Mouse (Mus musculus): ENCODE measurements around the gene Mb. TPM values are rescaled to one million over a fixed set of nuclear protein-coding genes. Genes with fewer than 3 reads are reported as not detected.
A peak's percentile ranks its signal among the peaks of the same experiment; 100 is the strongest.

The Mb gene
- total RNA-seq, 1 experiment = not detected

- TF ChIP-seq MAFK (IDR thresholded peaks at IDR 0.05; ENCODE audit: insufficient read depth, low read depth, low read length) (no peak), HCFC1 (IDR thresholded peaks at IDR 0.05; ENCODE audit: borderline replicate concordance, insufficient read depth, low read length) (no peak), CHD2 (IDR thresholded peaks at IDR 0.05; ENCODE audit: low read depth, low read length) (no peak), ZC3H11A (IDR thresholded peaks at IDR 0.05; ENCODE audit: borderline replicate concordance, low read depth, low read length) (no peak), ZNF384 (IDR thresholded peaks at IDR 0.05; ENCODE audit: low read depth, low read length) (no peak)
- H3K4me3 ChIP-seq (ENCODE audit: insufficient read depth in 1 of 2, low read depth in 1 of 2, low read length in 2 of 2, poor library complexity in 1 of 2, severe bottlenecking in 1 of 2) = no peak overlapping the region
- H3K36me3 ChIP-seq (ENCODE audit: control insufficient read depth, insufficient read depth, low read length, poor library complexity, severe bottlenecking) = peaks cover 8% of the 10 kb centered on the region
- H3K9ac ChIP-seq (ENCODE audit: insufficient read depth, low read depth, low read length, poor library complexity, severe bottlenecking) = no peak overlapping the region
- peaks cover 2 to 21% of the 10 kb centered on the region in 2 experiments; a peak in 2 of 4 replicates for H3K4me1 ChIP-seq (ENCODE audit: control insufficient read depth in 2 of 2, insufficient read depth in 2 of 2, low read length in 2 of 2, poor library complexity in 1 of 2)
- H3K27ac ChIP-seq (ENCODE audit: insufficient read depth, low read depth, low read length, poor library complexity, severe bottlenecking) = no peak overlapping the region
- no peaks in the 10 kb centered on the region for H3K9me3 ChIP-seq (ENCODE audit: control insufficient read depth, insufficient read depth, low read depth, low read length)
- DNase-seq (ENCODE audit: low read depth, low spot score) = no peak
- in situ Hi-C loops (cut with MboI; ENCODE audit: low sequenced_read_pairs in 2 of 2, unreplicated experiment in 2 of 2) = no loop called here
Observed at GRCm38 (mm10) chr15:77072556-77073163, 22.2 kb upstream of the Mb start.

DNA sequence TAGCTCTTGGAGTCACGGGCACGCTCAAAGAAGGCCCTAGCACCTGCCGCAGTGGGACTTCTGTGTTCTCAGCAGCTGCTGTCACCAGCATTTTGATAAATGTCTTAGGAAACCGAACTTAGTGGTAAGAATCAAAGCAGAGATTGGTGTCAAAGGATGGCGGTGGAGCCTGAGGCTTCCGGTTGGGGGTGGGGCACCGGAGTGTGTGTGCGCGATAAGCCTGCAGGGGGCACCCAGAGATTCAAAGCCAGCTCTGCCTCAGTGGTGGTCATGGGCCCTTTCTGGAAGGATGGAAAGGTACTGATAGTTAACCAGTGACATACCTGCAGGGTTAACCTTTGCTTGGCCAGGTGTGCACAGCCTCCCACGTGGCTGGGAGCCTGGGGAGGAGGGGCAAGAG, 21.0 kb upstream of the Mb start:
- Histone ChIP-seq H3K9me3 (ENCODE audit: control insufficient read depth, insufficient read depth, low read depth, low read length) (no peaks in the 10 kb centered on the region), H3K9ac (ENCODE audit: insufficient read depth, low read depth, low read length, poor library complexity, severe bottlenecking) (peak overlapping the region; percentile 33; the same call in 1 of the 2 replicates), H3K4me1 (ENCODE audit: control insufficient read depth in 2 of 2, insufficient read depth in 2 of 2, low read length in 2 of 2, poor library complexity in 1 of 2) (peaks cover 0 to 16% of the 10 kb centered on the region in 2 experiments; a peak in 2 of 4 replicates), H3K36me3 (ENCODE audit: control insufficient read depth, insufficient read depth, low read length, poor library complexity, severe bottlenecking) (peaks cover 7% of the 10 kb centered on the region), H3K4me3 (ENCODE audit: insufficient read depth in 1 of 2, low read depth in 1 of 2, low read length in 2 of 2, poor library complexity in 1 of 2, severe bottlenecking in 1 of 2) (peak overlapping the region; percentile 41 to 42), H3K27ac (ENCODE audit: insufficient read depth, low read depth, low read length, poor library complexity, severe bottlenecking) (peak overlapping the region; percentile 48)
- in situ Hi-C loops (cut with MboI; ENCODE audit: low sequenced_read_pairs in 2 of 2, unreplicated experiment in 2 of 2) = no loop called here
- TF ChIP-seq ZNF384 (IDR thresholded peaks at IDR 0.05; ENCODE audit: low read depth, low read length) = no peak
- 0 out of 2 replicates have a peak, but pooled peaks have one; percentile 34 for TF ChIP-seq HCFC1 (IDR thresholded peaks at IDR 0.05; ENCODE audit: borderline replicate concordance, insufficient read depth, low read length)
- DNase-seq (ENCODE audit: low read depth, low spot score) = peak; percentile 44

DNA sequence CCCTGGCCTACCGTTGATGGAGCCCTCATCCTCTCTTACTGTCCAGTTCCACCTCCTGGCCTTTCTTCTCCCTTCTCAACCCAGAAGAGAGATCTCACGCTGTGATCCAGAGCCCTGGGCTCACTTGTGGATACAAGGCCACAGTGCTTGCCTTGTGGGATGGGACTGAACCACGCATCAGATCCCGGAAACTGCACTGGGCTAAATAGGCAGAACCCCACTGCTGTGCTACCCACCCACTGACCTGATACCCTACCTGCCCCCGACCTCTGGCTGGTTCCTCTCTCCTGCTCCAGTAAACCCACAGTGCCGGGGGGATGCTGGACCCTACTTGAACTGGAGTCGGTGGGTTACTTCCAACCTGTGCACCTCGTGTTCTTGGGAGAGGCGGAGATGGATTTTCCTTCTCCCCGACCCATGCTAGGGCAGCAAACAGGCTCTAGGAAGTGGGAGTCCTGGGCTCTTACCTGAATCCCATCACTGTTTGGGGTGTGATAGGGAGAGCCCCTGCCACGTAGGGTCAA, 20.3 kb upstream of the Mb start:
- TF ChIP-seq ZNF384 (IDR thresholded peaks at IDR 0.05; ENCODE audit: low read depth, low read length) (no peak), MAFK (IDR thresholded peaks at IDR 0.05; ENCODE audit: insufficient read depth, low read depth, low read length) (no peak), CHD2 (IDR thresholded peaks at IDR 0.05; ENCODE audit: low read depth, low read length) (no peak), ZC3H11A (IDR thresholded peaks at IDR 0.05; ENCODE audit: borderline replicate concordance, low read depth, low read length) (no peak), HCFC1 (IDR thresholded peaks at IDR 0.05; ENCODE audit: borderline replicate concordance, insufficient read depth, low read length) (no peak)

GRCm38 (mm10) chr15:77069019-77069418, 18.5 kb upstream of the Mb start:
- no peak overlapping the region for H3K4me3 ChIP-seq (ENCODE audit: insufficient read depth in 1 of 2, low read depth in 1 of 2, low read length in 2 of 2, poor library complexity in 1 of 2, severe bottlenecking in 1 of 2)
- no peak overlapping the region for H3K27ac ChIP-seq (ENCODE audit: insufficient read depth, low read depth, low read length, poor library complexity, severe bottlenecking)
- H3K9ac ChIP-seq (ENCODE audit: insufficient read depth, low read depth, low read length, poor library complexity, severe bottlenecking) = no peak overlapping the region
- peaks cover 0 to 16% of the 10 kb centered on the region in 2 experiments; a peak in 2 of 4 replicates for H3K4me1 ChIP-seq (ENCODE audit: control insufficient read depth in 2 of 2, insufficient read depth in 2 of 2, low read length in 2 of 2, poor library complexity in 1 of 2)
- no peaks in the 10 kb centered on the region for H3K9me3 ChIP-seq (ENCODE audit: control insufficient read depth, insufficient read depth, low read depth, low read length)
- no peaks in the 10 kb centered on the region; the same call in 1 of the 2 replicates for H3K36me3 ChIP-seq (ENCODE audit: control insufficient read depth, insufficient read depth, low read length, poor library complexity, severe bottlenecking)
- no peak for DNase-seq (ENCODE audit: low read depth, low spot score)
- in situ Hi-C loops (cut with MboI; ENCODE audit: low sequenced_read_pairs in 2 of 2, unreplicated experiment in 2 of 2) = no loop called here
- TF ChIP-seq ZC3H11A (IDR thresholded peaks at IDR 0.05; ENCODE audit: borderline replicate concordance, low read depth, low read length) (no peak), MAFK (IDR thresholded peaks at IDR 0.05; ENCODE audit: insufficient read depth, low read depth, low read length) (no peak), CHD2 (IDR thresholded peaks at IDR 0.05; ENCODE audit: low read depth, low read length) (no peak), HCFC1 (IDR thresholded peaks at IDR 0.05; ENCODE audit: borderline replicate concordance, insufficient read depth, low read length) (no peak), ZNF384 (IDR thresholded peaks at IDR 0.05; ENCODE audit: low read depth, low read length) (no peak)

More for the DNA sequence above, 20.3 kb upstream of the Mb start:
- DNase-seq (ENCODE audit: low read depth, low spot score) = no peak
- no peaks in the 10 kb centered on the region for H3K9me3 ChIP-seq (ENCODE audit: control insufficient read depth, insufficient read depth, low read depth, low read length)
- peak overlapping the region; percentile 33; the same call in 1 of the 2 replicates for H3K9ac ChIP-seq (ENCODE audit: insufficient read depth, low read depth, low read length, poor library complexity, severe bottlenecking)
- peaks cover 5% of the 10 kb centered on the region for H3K36me3 ChIP-seq (ENCODE audit: control insufficient read depth, insufficient read depth, low read length, poor library complexity, severe bottlenecking)
- in situ Hi-C loops (cut with MboI; ENCODE audit: low sequenced_read_pairs in 2 of 2, unreplicated experiment in 2 of 2) = no loop called here
- H3K4me3 ChIP-seq (ENCODE audit: insufficient read depth in 1 of 2, low read depth in 1 of 2, low read length in 2 of 2, poor library complexity in 1 of 2, severe bottlenecking in 1 of 2) = peak overlapping the region in 1 of 2 experiments; percentile 42; a peak in 2 of 4 replicates
- no peak overlapping the region; the same call in 1 of the 2 replicates for H3K27ac ChIP-seq (ENCODE audit: insufficient read depth, low read depth, low read length, poor library complexity, severe bottlenecking)
- peaks cover 0 to 16% of the 10 kb centered on the region in 2 experiments; a peak in 2 of 4 replicates for H3K4me1 ChIP-seq (ENCODE audit: control insufficient read depth in 2 of 2, insufficient read depth in 2 of 2, low read length in 2 of 2, poor library complexity in 1 of 2)

Data from ES-E14 (cell line).